Mouse (Mus musculus): ENCODE measurements at regions not wholly inside any gene's neighbourhood (a gene's known extent, or its start where the extent isn't known, plus 50 kb on each side); places are given as distances from the start of the nearest gene placed in this dataset.

GRCm38 (mm10) chr7:117943435-117943834 lies 172.6 kb downstream of the Rps15a start:
- no peak overlapping the region for H3K4me3 ChIP-seq (ENCODE audit: low read depth, low read length)
- H3K9me3 ChIP-seq (ENCODE audit: control insufficient read depth, low read depth, low read length), result no peaks in the 10 kb centered on the region
- no peak overlapping the region for H3K4me2 ChIP-seq (replicated peaks; ENCODE audit: low read depth, low read length)
- H3K27ac ChIP-seq (ENCODE audit: low read length), result no peak overlapping the region
- no peak for ATAC-seq (ENCODE audit: insufficient number of reproducible peaks, insufficient read depth, low FRiP score, low read depth)
- H3K9ac ChIP-seq (replicated peaks; ENCODE audit: low read depth, low read length), result no peak overlapping the region
- H3K27me3 ChIP-seq (ENCODE audit: control insufficient read depth, insufficient read depth, low read length), result no peaks in the 10 kb centered on the region
- H3K36me3 ChIP-seq (ENCODE audit: control insufficient read depth, insufficient read depth, low read length), result no peaks in the 10 kb centered on the region
- no peaks in the 10 kb centered on the region for H3K4me1 ChIP-seq (ENCODE audit: control insufficient read depth, insufficient read depth, low read length)
- 92% methylated on average over 3 of the region's 3 CpGs for WGBS

GRCm38 (mm10) chr7:117939618-117940017 lies 176.4 kb downstream of the Rps15a start:
- no peak overlapping the region for H3K4me3 ChIP-seq (ENCODE audit: low read depth, low read length)
- H3K27me3 ChIP-seq (ENCODE audit: control insufficient read depth, insufficient read depth, low read length), result no peaks in the 10 kb centered on the region
- ATAC-seq (ENCODE audit: insufficient number of reproducible peaks, insufficient read depth, low FRiP score, low read depth), result no peak
- no peaks in the 10 kb centered on the region for H3K36me3 ChIP-seq (ENCODE audit: control insufficient read depth, insufficient read depth, low read length)
- H3K4me2 ChIP-seq (replicated peaks; ENCODE audit: low read depth, low read length), result no peak overlapping the region
- no peaks in the 10 kb centered on the region for H3K4me1 ChIP-seq (ENCODE audit: control insufficient read depth, insufficient read depth, low read length)
- 69% methylated on average over 7 of the region's 7 CpGs for WGBS
- H3K9me3 ChIP-seq (ENCODE audit: control insufficient read depth, low read depth, low read length), result no peaks in the 10 kb centered on the region
- H3K27ac ChIP-seq (ENCODE audit: low read length), result no peak overlapping the region
- no peak overlapping the region for H3K9ac ChIP-seq (replicated peaks; ENCODE audit: low read depth, low read length)

- ATAC-seq (ENCODE audit: insufficient number of reproducible peaks, insufficient read depth, low FRiP score, low read depth), result no peak
- Histone ChIP-seq H3K4me3 (ENCODE audit: low read depth, low read length) (no peak overlapping the region), H3K4me1 (ENCODE audit: control insufficient read depth, insufficient read depth, low read length) (no peaks in the 10 kb centered on the region), H3K4me2 (replicated peaks; ENCODE audit: low read depth, low read length) (no peak overlapping the region), H3K9ac (replicated peaks; ENCODE audit: low read depth, low read length) (no peak overlapping the region), H3K27me3 (ENCODE audit: control insufficient read depth, insufficient read depth, low read length) (no peaks in the 10 kb centered on the region), H3K9me3 (ENCODE audit: control insufficient read depth, low read depth, low read length) (no peaks in the 10 kb centered on the region), H3K27ac (ENCODE audit: low read length) (no peak overlapping the region), H3K36me3 (ENCODE audit: control insufficient read depth, insufficient read depth, low read length) (no peaks in the 10 kb centered on the region)
- WGBS, result 46% methylated on average over 3 of the region's 3 CpGs
These were observed 181.1 kb downstream of the Rps15a start for GRCm38 (mm10) chr7:117934908-117935307.

GRCm38 (mm10) chr7:117931234-117931895 lies 184.6 kb downstream of the Rps15a start:
- Histone ChIP-seq H3K9me3 (ENCODE audit: control insufficient read depth, low read depth, low read length) (no peaks in the 10 kb centered on the region), H3K4me1 (ENCODE audit: control insufficient read depth, insufficient read depth, low read length) (no peaks in the 10 kb centered on the region), H3K27me3 (ENCODE audit: control insufficient read depth, insufficient read depth, low read length) (no peaks in the 10 kb centered on the region), H3K4me3 (ENCODE audit: low read depth, low read length) (no peak overlapping the region), H3K36me3 (ENCODE audit: control insufficient read depth, insufficient read depth, low read length) (no peaks in the 10 kb centered on the region), H3K4me2 (replicated peaks; ENCODE audit: low read depth, low read length) (no peak overlapping the region), H3K9ac (replicated peaks; ENCODE audit: low read depth, low read length) (no peak overlapping the region), H3K27ac (ENCODE audit: low read length) (no peak overlapping the region)
- WGBS, result 63% methylated on average over 12 of the region's 12 CpGs
- no peak for ATAC-seq (ENCODE audit: insufficient number of reproducible peaks, insufficient read depth, low FRiP score, low read depth)

- no peak for ATAC-seq (ENCODE audit: insufficient number of reproducible peaks, insufficient read depth, low FRiP score, low read depth)
- H3K9ac ChIP-seq (replicated peaks; ENCODE audit: low read depth, low read length), result no peak overlapping the region
- WGBS, result 85% methylated on average over 9 of the region's 9 CpGs
- no peaks in the 10 kb centered on the region for H3K9me3 ChIP-seq (ENCODE audit: control insufficient read depth, low read depth, low read length)
- no peak overlapping the region for H3K4me3 ChIP-seq (ENCODE audit: low read depth, low read length)
- H3K4me1 ChIP-seq (ENCODE audit: control insufficient read depth, insufficient read depth, low read length), result no peaks in the 10 kb centered on the region
- no peak overlapping the region for H3K27ac ChIP-seq (ENCODE audit: low read length)
- no peak overlapping the region for H3K4me2 ChIP-seq (replicated peaks; ENCODE audit: low read depth, low read length)
- H3K36me3 ChIP-seq (ENCODE audit: control insufficient read depth, insufficient read depth, low read length), result no peaks in the 10 kb centered on the region
- no peaks in the 10 kb centered on the region for H3K27me3 ChIP-seq (ENCODE audit: control insufficient read depth, insufficient read depth, low read length)
These were observed 185.6 kb downstream of the Rps15a start for GRCm38 (mm10) chr7:117930392-117930791.

GRCm38 (mm10) chr7:117926396-117926795 lies 189.6 kb downstream of the Rps15a start:
- Histone ChIP-seq H3K9me3 (ENCODE audit: control insufficient read depth, low read depth, low read length) (no peaks in the 10 kb centered on the region), H3K4me1 (ENCODE audit: control insufficient read depth, insufficient read depth, low read length) (no peaks in the 10 kb centered on the region), H3K27me3 (ENCODE audit: control insufficient read depth, insufficient read depth, low read length) (no peaks in the 10 kb centered on the region), H3K4me3 (ENCODE audit: low read depth, low read length) (no peak overlapping the region), H3K4me2 (replicated peaks; ENCODE audit: low read depth, low read length) (no peak overlapping the region), H3K9ac (replicated peaks; ENCODE audit: low read depth, low read length) (no peak overlapping the region), H3K27ac (ENCODE audit: low read length) (no peak overlapping the region), H3K36me3 (ENCODE audit: control insufficient read depth, insufficient read depth, low read length) (no peaks in the 10 kb centered on the region)
- WGBS, result 14% methylated on average over 1 of the region's 1 CpGs
- no peak for ATAC-seq (ENCODE audit: insufficient number of reproducible peaks, insufficient read depth, low FRiP score, low read depth)

GRCm38 (mm10) chr7:117922270-117922669 lies 193.7 kb downstream of the Rps15a start:
- Histone ChIP-seq H3K27me3 (ENCODE audit: control insufficient read depth, insufficient read depth, low read length) (no peaks in the 10 kb centered on the region), H3K36me3 (ENCODE audit: control insufficient read depth, insufficient read depth, low read length) (no peaks in the 10 kb centered on the region), H3K9ac (replicated peaks; ENCODE audit: low read depth, low read length) (no peak overlapping the region), H3K4me1 (ENCODE audit: control insufficient read depth, insufficient read depth, low read length) (no peaks in the 10 kb centered on the region), H3K4me2 (replicated peaks; ENCODE audit: low read depth, low read length) (no peak overlapping the region), H3K27ac (ENCODE audit: low read length) (no peak overlapping the region), H3K9me3 (ENCODE audit: control insufficient read depth, low read depth, low read length) (no peaks in the 10 kb centered on the region), H3K4me3 (ENCODE audit: low read depth, low read length) (no peak overlapping the region)
- no peak for ATAC-seq (ENCODE audit: insufficient number of reproducible peaks, insufficient read depth, low FRiP score, low read depth)

- H3K9me3 ChIP-seq (ENCODE audit: control insufficient read depth, low read depth, low read length), result no peaks in the 10 kb centered on the region
- no peaks in the 10 kb centered on the region for H3K36me3 ChIP-seq (ENCODE audit: control insufficient read depth, insufficient read depth, low read length)
- no peak for ATAC-seq (ENCODE audit: insufficient number of reproducible peaks, insufficient read depth, low FRiP score, low read depth)
- no peak overlapping the region for H3K9ac ChIP-seq (replicated peaks; ENCODE audit: low read depth, low read length)
- WGBS, result 92% methylated on average over 10 of the region's 10 CpGs
- no peak overlapping the region for H3K27ac ChIP-seq (ENCODE audit: low read length)
- no peak overlapping the region for H3K4me3 ChIP-seq (ENCODE audit: low read depth, low read length)
- H3K27me3 ChIP-seq (ENCODE audit: control insufficient read depth, insufficient read depth, low read length), result no peaks in the 10 kb centered on the region
- H3K4me2 ChIP-seq (replicated peaks; ENCODE audit: low read depth, low read length), result no peak overlapping the region
- H3K4me1 ChIP-seq (ENCODE audit: control insufficient read depth, insufficient read depth, low read length), result no peaks in the 10 kb centered on the region
These were observed 197.6 kb downstream of the Rps15a start for GRCm38 (mm10) chr7:117918206-117918995.

All from stomach, embryonic 14.5 days (tissue).